Mouse (Mus musculus) testis, postnatal 14 days (tissue): ENCODE measurements at regions not wholly inside any gene's neighbourhood (a gene's known extent, or its start where the extent isn't known, plus 50 kb on each side); places are given as distances from the start of the nearest gene placed in this dataset.
A peak's percentile ranks its signal among the peaks of the same experiment; 100 is the strongest.

Experiments
- DNase-seq: peaks from one replicate; pipeline ENCODE4 v3.0.0; 2021; ENCODE audit warnings: low spot score

DNA sequence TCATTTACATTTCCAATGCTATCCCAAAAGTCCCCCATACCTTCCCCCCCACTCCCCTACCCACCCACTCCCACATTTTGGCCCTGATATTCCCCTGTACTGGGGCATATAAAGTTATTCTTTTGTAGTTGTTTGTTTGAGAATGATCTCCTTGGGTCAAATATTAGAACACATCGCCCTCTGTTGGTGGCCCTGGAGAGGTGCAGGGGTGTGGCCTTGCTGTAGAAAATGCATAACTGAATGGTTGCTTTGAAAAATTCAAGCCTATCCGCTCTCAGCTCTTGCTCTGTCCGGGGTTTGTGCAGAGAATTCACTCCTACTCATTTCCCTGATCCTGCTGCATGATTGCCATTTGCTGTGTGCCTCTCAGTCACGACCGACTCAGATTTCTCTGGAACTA, 336.4 kb upstream of the Epha6 start:
- DNase-seq: peak; percentile 9
